Mouse (Mus musculus): Measurements from ENCODE around the gene Cryba2. TPM values are rescaled to one million over a fixed set of nuclear protein-coding genes. Genes with fewer than 3 reads are reported as not detected.

Cryba2 gene
- not detected in 2 replicates for total RNA-seq (2014; fragmentation: Nextera tagmentation)
- not detected in 2 replicates for total RNA-seq (2017)

- peak; percentile 53; the same call in 1 of the 2 replicates for ATAC-seq (replicated peaks; ENCODE audit: low FRiP score, low TSS enrichment, poor library complexity, severe bottlenecking)
Measured at GRCm38 (mm10) chr1:74893134-74893855, at the start of gene Cryba2. Cryba2 (minus strand) TSS chr1:74893143.

DNA sequence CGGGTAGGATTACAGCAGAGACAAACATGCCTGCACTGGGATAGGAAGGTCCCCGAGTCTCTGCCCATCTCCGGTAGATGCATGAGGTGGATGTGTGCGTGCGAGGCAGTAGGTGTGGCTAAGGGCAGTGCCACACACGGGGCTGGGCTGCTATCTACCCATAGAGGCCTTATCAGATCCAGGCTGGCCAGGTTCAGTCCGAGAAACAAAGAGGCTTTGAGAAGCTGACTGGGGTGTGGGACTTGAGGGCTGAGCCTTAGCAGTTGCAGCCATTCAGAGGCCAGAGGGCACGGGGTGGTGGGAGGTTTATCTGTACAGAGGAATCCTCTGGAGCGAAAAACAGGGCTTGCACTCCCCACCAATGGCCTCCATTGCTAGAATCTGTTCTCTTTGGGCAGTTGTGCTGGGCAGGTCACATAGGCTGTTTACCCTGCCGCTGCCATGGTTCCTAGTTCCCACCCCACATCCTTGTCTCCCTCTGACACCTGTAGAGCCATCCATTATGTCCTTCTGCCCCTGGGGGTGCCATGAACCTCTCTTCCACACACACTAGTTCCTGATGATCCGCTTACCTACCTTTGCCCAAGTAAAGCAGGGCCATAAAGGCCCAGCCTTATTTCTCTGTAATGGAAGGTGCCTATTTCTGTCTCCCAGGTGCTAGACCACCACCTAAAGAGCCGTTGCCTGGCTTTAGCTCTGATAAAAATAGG lies 48.9 kb upstream of the Cryba2 start:
- no peak for ATAC-seq (replicated peaks; ENCODE audit: low FRiP score, low TSS enrichment, poor library complexity, severe bottlenecking)

DNA sequence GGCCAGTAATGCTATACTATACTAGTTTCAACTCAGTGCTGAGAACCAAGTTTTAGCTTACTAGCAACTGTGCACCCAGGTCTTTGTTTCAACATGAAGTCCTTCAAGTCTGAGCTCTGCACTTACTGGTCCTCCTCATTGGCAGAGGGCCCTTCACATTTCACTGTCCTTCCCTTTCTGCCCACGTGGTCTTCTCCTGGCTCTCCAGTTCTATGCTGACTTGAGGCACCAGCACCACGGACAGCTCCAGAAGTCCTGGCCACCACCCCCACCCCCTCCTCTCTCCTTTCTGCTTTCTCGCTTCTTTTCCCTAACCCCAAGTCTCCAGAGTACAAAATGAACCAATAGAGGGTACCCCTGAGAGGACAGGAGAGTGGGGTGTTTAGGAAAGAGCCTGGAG lies 46.8 kb upstream of the Cryba2 start:
- no peak for ATAC-seq (replicated peaks; ENCODE audit: low FRiP score, low TSS enrichment, poor library complexity, severe bottlenecking)

DNA sequence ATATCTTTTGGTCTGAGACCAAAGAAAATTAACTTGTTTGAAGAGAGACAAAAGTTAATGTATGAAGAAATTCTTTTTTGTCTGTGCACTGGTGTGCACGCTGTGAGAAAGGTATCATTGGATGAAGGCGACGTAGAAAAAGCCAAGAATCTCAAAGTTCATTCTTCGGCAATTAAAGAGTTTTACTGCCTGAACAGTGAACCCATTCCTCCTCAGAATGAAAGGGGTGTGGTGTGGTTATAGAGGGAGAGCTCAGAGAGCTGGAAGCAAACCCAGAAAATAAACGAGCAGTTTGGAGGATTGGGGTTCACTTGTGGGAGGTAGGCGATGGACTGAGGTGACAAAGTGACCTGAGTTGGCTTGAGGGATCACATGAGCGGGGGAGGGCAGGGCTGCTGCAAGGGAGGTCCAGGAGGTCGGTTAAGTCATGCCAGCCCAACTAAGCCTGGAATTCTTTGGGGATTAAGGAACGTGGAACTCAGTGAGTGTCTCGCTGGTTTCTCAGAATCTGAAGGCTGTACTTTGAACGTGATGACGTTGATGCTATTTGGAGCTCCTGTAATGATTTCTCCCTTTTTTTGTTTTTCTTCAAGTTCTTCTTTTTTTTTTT lies 43.4 kb upstream of the Cryba2 start:
- no peak for ATAC-seq (replicated peaks; ENCODE audit: low FRiP score, low TSS enrichment, poor library complexity, severe bottlenecking)

GRCm38 (mm10) chr1:74935402-74935801 lies 42.5 kb upstream of the Cryba2 start, which contains the start of gene Cfap65:
Cfap65 (minus strand) TSS chr1:74935599.
- ATAC-seq (replicated peaks; ENCODE audit: low FRiP score, low TSS enrichment, poor library complexity, severe bottlenecking), result no peak

DNA sequence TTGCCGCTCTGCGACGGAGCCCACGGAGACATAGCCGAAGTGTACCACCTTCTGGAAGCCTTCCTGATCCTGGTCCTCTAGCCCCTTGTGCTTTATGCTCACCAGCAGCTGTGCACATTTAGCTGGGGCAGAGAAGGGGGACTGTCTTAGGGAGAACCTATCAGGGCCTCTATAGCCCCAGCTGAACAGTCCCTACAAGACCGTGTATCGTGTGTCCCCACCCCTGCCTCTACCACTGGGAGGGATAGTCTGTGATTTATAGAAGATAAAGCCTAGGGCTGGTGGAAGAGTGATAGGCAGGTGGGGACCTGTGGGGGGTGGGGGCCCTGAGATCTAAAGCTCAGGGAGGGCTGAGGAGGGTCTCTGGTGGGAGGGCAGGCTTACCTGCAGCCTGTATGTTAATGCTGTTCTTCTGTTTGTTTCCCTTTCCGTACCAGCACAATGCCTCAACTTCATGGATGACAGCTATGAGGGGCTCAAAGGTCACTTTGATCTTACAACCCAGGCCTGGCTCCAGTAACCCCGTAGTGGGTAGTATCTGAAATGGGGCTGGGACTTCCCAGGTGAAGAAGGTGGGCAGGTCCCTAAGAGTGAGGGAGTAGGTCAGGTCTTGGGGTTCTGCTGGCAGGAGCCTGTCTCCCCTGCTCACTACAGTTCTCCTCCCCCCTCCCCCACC lies 34.8 kb upstream of the Cryba2 start:
- ATAC-seq (replicated peaks; ENCODE audit: low FRiP score, low TSS enrichment, poor library complexity, severe bottlenecking), result no peak

- ATAC-seq (replicated peaks; ENCODE audit: low FRiP score, low TSS enrichment, poor library complexity, severe bottlenecking), result 0 out of 2 replicates have a peak, but pooled peaks have one; percentile 70
Measured at GRCm38 (mm10) chr1:74926721-74927120, 33.8 kb upstream of the Cryba2 start.

DNA sequence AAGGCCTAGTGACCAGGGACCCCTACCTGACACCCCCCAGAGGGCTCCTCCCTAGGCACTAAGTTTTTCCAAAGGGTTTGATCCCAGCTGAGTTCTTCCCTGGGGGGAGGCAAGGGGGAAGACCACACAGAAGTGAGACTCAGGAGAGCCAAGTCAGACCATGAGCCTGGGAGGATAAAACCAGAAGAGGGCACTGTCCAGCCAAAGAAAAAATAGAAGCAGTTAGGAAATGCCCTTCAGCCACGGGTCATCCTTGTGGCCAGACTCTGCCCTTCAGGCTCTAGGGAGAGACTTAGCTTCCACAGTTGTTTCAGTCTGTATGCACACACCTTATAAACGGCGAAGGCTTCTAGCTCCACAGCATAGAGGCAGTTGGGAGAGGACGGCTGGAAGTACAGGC lies 31.5 kb upstream of the Cryba2 start:
- ATAC-seq (replicated peaks; ENCODE audit: low FRiP score, low TSS enrichment, poor library complexity, severe bottlenecking), result no peak

- 0 out of 2 replicates have a peak, but pooled peaks have one; percentile 57 for ATAC-seq (replicated peaks; ENCODE audit: low FRiP score, low TSS enrichment, poor library complexity, severe bottlenecking)
Measured at GRCm38 (mm10) chr1:74915706-74916105, 22.8 kb upstream of the Cryba2 start.

DNA sequence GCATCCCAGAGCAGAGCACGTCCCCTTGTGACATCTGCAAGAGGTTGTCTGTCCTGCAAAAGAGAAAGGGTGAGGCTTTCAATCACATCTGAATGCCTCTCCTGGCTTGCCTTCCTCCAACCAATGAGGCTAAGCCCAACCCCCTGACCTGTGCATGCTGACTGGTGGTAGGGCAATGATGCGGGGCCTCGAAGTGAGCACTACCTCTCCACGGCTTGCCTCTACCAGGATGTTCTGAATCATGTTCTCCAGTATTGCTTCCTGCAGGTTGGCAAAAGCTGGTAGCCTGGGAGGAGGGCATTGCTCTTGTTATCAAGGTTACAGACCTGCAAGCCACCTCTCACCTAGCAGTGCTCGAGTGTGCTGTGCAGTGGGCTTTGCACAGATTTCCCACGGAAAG lies 9.2 kb upstream of the Cryba2 start:
- no peak for ATAC-seq (replicated peaks; ENCODE audit: low FRiP score, low TSS enrichment, poor library complexity, severe bottlenecking)

GRCm38 (mm10) chr1:74901686-74902085 lies 8.7 kb upstream of the Cryba2 start:
- ATAC-seq (replicated peaks; ENCODE audit: low FRiP score, low TSS enrichment, poor library complexity, severe bottlenecking), result no peak

- no peak for ATAC-seq (replicated peaks; ENCODE audit: low FRiP score, low TSS enrichment, poor library complexity, severe bottlenecking)
Measured at GRCm38 (mm10) chr1:74900341-74901285, 7.7 kb upstream of the Cryba2 start.

- no peak for ATAC-seq (replicated peaks; ENCODE audit: low FRiP score, low TSS enrichment, poor library complexity, severe bottlenecking)
Measured at GRCm38 (mm10) chr1:74898656-74899431, 5.9 kb upstream of the Cryba2 start.

DNA sequence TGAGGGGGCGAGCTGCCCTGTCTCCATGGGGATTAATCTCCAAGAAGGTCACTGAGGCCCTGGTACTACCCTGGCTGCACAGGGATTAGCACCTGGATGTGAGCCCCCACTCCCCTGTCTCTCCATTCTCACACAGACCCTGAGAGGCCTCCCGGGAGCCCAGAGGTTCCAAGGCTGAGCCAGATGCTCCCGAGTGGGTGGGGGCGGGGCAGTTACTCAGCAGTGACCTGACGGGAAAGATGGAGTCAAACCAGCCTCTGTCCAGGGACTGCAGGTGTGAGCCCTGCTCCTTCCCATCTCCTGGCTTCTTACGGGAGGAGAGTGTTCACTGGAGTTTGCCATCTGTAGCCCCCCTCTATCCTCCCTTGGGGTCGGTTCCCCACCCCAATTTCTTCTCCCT lies 5.0 kb upstream of the Cryba2 start:
- ATAC-seq (replicated peaks; ENCODE audit: low FRiP score, low TSS enrichment, poor library complexity, severe bottlenecking), result no peak

DNA sequence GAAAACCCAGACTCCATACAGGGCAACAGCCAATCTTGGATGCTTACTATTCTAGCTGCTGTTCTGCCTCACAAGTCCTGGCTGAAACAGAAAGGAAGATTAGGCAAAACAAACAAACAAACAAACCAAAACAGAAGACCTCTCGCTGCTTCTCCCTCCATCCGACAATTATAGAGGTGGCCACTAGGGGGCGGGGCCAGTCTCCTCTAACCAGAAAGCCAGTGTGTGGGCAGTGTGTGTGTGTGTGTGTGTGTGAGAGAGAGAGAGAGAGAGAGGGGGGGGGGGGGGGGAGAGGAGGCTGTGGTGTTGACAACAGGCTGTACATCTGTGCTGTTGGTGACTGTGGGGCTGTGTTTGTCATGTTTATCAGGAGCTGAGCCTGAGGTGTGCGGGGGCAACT lies 2.0 kb upstream of the Cryba2 start:
- ATAC-seq (replicated peaks; ENCODE audit: low FRiP score, low TSS enrichment, poor library complexity, severe bottlenecking), result no peak

DNA sequence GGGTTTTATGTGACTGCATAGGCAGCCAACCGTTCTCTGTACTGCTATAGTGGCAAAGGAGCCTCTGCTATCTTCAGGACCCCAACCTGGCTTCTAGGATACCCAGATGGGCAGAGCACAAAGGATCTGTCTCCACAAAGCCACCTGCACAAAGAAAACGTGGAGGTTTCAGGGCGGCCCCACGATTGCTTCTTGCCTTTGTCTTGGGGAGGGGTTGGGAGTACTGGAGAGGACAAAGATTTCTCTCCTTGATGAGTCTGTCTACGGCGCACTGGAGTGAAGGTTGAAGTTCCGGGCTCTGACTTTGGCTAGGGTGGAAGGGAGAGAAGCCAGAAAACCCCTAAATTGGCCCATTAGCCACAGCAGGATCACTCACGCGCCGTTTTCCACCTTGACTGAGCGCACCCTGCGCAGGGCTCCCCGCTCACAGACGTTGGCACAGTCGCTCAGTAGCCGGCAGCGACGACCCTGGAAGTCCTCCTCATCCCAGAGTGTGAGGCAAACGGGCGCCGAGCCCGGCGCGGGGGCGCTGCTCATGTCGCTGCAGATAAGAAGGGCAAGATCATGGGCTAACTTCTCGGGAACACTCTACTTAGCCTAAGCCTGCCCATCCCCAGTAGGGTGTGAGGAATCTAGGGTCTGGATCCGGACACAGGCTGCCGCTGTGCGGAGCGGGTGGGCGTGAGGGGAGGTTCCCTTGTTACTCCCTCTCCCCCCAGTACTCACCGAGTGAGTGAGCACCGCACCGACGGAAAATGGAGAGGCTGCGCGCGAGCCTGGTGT lies 401 bp downstream of the Cryba2 start:
- ATAC-seq (replicated peaks; ENCODE audit: low FRiP score, low TSS enrichment, poor library complexity, severe bottlenecking), result no peak

DNA sequence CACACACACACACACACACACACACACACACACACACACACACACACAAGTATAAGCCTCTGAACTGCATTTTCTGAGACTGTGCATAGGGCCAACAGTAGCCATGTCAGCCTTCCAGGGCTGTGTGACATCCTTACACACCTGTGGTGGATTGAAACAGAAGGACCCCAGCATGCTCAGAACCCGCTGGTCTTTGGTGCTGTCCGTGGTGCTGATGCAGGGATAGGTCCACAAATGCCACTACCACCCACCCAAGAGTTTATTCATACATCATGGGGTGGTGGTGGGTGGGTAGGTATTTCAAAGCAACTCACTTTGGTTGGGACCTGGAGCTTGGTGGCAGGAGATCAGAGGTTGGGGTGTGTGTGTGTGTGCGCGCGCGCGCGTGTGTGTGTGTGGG lies 1.4 kb downstream of the Cryba2 start:
- peak; percentile 36; the same call in 1 of the 2 replicates for ATAC-seq (replicated peaks; ENCODE audit: low FRiP score, low TSS enrichment, poor library complexity, severe bottlenecking)
